Mouse (Mus musculus) thymus, postnatal 0 days (tissue): Measurements from ENCODE around the gene Amdhd2. TPM values are rescaled to one million over a fixed set of nuclear protein-coding genes. Genes with fewer than 3 reads are reported as not detected.

ENCODE experiments used
- DNase-seq: peaks from one replicate; pipeline ENCODE4 v3.0.0-alpha.2; 2015; ENCODE audit warnings: low spot score
- polyA plus RNA-seq: library from polyadenylated mRNA; unstranded; fragments of >200 nt; fragmentation: Nextera tagmentation; extraction: Ambion mirVana; gene quantifications from 2 replicates; pipeline ENCODE4 v1.2.1, GENCODE M21; 2015

Gene Amdhd2
- polyA plus RNA-seq, 1 experiment from 2014 or later = 27.3 TPM

DNA sequence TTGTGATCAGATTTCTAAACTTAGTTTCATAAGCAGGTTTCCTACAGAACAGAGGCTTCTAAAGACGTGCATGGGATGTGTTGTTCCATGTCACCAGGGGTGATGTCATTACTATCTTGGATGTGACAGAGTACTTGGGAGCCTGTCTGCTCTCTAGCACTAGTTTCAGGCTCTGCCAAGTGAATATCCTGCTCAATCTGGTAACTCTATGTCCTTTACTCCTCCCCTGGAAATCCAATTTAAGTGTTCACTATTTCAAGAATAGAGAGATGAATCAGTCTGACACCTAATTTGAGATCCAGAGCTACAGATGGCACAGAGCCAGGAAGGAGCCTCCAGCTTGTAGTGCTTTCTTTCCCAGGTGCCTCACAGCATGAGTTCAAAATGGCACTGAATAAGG is 54.7 kb downstream of the Amdhd2 start:
- no peak for DNase-seq

Other genes with a start within 250 kb of the Amdhd2 start
- gene Dcpp3, start 246.3 kb downstream of the Amdhd2 start, polyA plus RNA-seq = 1.9 and 3.2 TPM in 2 replicates
- 1.6 and 1.8 TPM in 2 replicates for gene Sbp, start 222.1 kb downstream of the Amdhd2 start, polyA plus RNA-seq
- 2.8 and 3.9 TPM in 2 replicates for gene Sbpl, start 208.5 kb downstream of the Amdhd2 start, polyA plus RNA-seq
- 0.65 and 0.77 TPM in 2 replicates for gene Prss30, start 183.2 kb downstream of the Amdhd2 start, polyA plus RNA-seq
- 0.22 and 0.70 TPM in 2 replicates for gene Prss22, start 165.7 kb downstream of the Amdhd2 start, polyA plus RNA-seq
- gene Prss27, start 125.6 kb downstream of the Amdhd2 start, polyA plus RNA-seq = 0.93 and 2.4 TPM in 2 replicates
- gene Kctd5, start 90.3 kb downstream of the Amdhd2 start, polyA plus RNA-seq = 36.1 and 36.3 TPM in 2 replicates
- gene Pdpk1, start 12.8 kb downstream of the Amdhd2 start, polyA plus RNA-seq = 48.3 and 62.0 TPM in 2 replicates
- gene Atp6v0c, start 5.9 kb upstream of the Amdhd2 start, polyA plus RNA-seq = 506 and 523 TPM in 2 replicates
- gene Tbc1d24, start 41.8 kb upstream of the Amdhd2 start, polyA plus RNA-seq = 1.4 and 1.5 TPM in 2 replicates
- gene Ntn3, start 45.8 kb upstream of the Amdhd2 start, polyA plus RNA-seq = 0.19 and 0.29 TPM in 2 replicates
- gene Tedc2, start 57.1 kb upstream of the Amdhd2 start, polyA plus RNA-seq = 6.9 and 8.0 TPM in 2 replicates
- gene Ccnf, start 87.7 kb upstream of the Amdhd2 start, polyA plus RNA-seq = 63.0 and 74.3 TPM in 2 replicates
- not detected in 2 replicates for gene Abca17, start 187.3 kb upstream of the Amdhd2 start, polyA plus RNA-seq
- 5.6 and 8.1 TPM in 2 replicates for gene Abca3, start 188.2 kb upstream of the Amdhd2 start, polyA plus RNA-seq